Mouse (Mus musculus) spleen, adult 2 months (tissue): Measurements from ENCODE around the gene Mov10. TPM values are rescaled to one million over a fixed set of nuclear protein-coding genes. Genes with fewer than 3 reads are reported as not detected.
"Not testable (repeated sequence)": the region's sequence is repeated elsewhere in the genome, so short reads cannot be mapped to it uniquely, and the experiment has no call there.

Experiments
- DNase-seq, 2 experiments: peaks; one replicate each; pipeline versions ENCODE4 v3.0.0 to v3.0.0-alpha.2; 2012 to 2021; ENCODE audit warnings: low spot score in 2 of 2, low read depth in 1 of 2
- H3K27ac ChIP-seq: fragments of 200-500 bp; 2 replicates; pipeline ENCODE4 v1.5.1; 2012; ENCODE audit warnings: low read length, inconsistent platforms; ENCODE audit not compliant: insufficient read depth
- H3K27me3 ChIP-seq: fragments of 200-500 bp; 2 replicates; pipeline ENCODE4 v1.6.1; 2012; ENCODE audit warnings: mild to moderate bottlenecking, moderate library complexity, low read length, inconsistent platforms; ENCODE audit not compliant: control insufficient read depth, insufficient read depth
- H3K36me3 ChIP-seq: fragments of 200-500 bp; 2 replicates; pipeline ENCODE4 v1.6.1; 2012; ENCODE audit warnings: mild to moderate bottlenecking, low read length, inconsistent platforms; ENCODE audit not compliant: control insufficient read depth, insufficient read depth
- H3K4me1 ChIP-seq: fragments of 200-500 bp; 2 replicates; pipeline ENCODE4 v1.6.1; 2011; ENCODE audit warnings: inconsistent platforms; ENCODE audit not compliant: control insufficient read depth, insufficient read depth, insufficient read length
- H3K4me3 ChIP-seq: fragments of 200-500 bp; 2 replicates; pipeline ENCODE4 v1.5.1; 2011; ENCODE audit warnings: mild to moderate bottlenecking, inconsistent platforms; ENCODE audit not compliant: insufficient read depth, insufficient read length; ENCODE audit errors: extremely low read depth
- CTCF ChIP-seq: fragments of 200-500 bp; IDR thresholded peaks from 2 replicates; pipeline ENCODE4 v1.5.1; 2011; ENCODE audit warnings: mild to moderate bottlenecking, inconsistent platforms; ENCODE audit not compliant: insufficient read depth, insufficient read length, insufficient replicate concordance; ENCODE audit errors: extremely low read depth
- POLR2A ChIP-seq: fragments of 200-500 bp; IDR thresholded peaks from 2 replicates; pipeline ENCODE4 v1.6.1; 2011; ENCODE audit warnings: low read depth, low read length, inconsistent platforms
- WGBS: fragments of 180-500 bp; shearing (Covaris S2); methylation state at CpG from one replicate; pipeline ENCODE4 v1.1.7; 2018; 5-methylcytosine and 5-hydroxymethylcytosine counted together
- polyA plus RNA-seq: library from polyadenylated mRNA; depleted of rRNA; stranded (reverse); fragments of >200 nt; gene quantifications from 2 replicates; pipeline ENCODE4 v1.2.3, GENCODE M21; 2012; rRNA removed

The Mov10 gene
- 13.5 and 15.1 TPM in 2 replicates for polyA plus RNA-seq

GRCm38 (mm10) chr3:104817991-104818748 lies at the start of gene Mov10:
Gene Mov10, minus strand, starts transcription at chr3:104818563.
- under 1% methylated on average over 39 of the region's 40 CpGs for WGBS
- peak in 1 of 2 experiments; percentile 70 for DNase-seq
- peak within 1 kb of the TSS; percentile 84 for H3K27ac ChIP-seq
- TF ChIP-seq CTCF (no peak), POLR2A (no peak)
- no peaks in the 10 kb centered on the region for H3K27me3 ChIP-seq
- H3K4me1 ChIP-seq, result no peaks in the 10 kb centered on the region; the same call in 1 of the 2 replicates
- H3K4me3 ChIP-seq, result peak within 1 kb of the TSS; percentile 93
- peaks cover 7% of the 10 kb centered on the region; the same call in 1 of the 2 replicates for H3K36me3 ChIP-seq

GRCm38 (mm10) chr3:104866674-104867073 lies 48.3 kb upstream of the Mov10 start:
- H3K4me3 ChIP-seq, H3K36me3 ChIP-seq, H3K4me1 ChIP-seq, H3K27me3 ChIP-seq, H3K27ac ChIP-seq, DNase-seq: not testable (repeated sequence)

GRCm38 (mm10) chr3:104865341-104865788 lies 47.0 kb upstream of the Mov10 start:
- Histone ChIP-seq H3K27ac (peak overlapping the region; percentile 99), H3K4me3 (peak overlapping the region; percentile 87), H3K36me3 (no peaks in the 10 kb centered on the region; the same call in 1 of the 2 replicates), H3K27me3 (no peaks in the 10 kb centered on the region), H3K4me1 (peaks cover 12% of the 10 kb centered on the region)
- peak; percentile 66 to 72 for DNase-seq
- TF ChIP-seq POLR2A, result peak; percentile 6; the same call in 1 of the 2 replicates
- no peak for TF ChIP-seq CTCF
- WGBS, result under 1% methylated on average over 12 of the region's 12 CpGs

- no peak for TF ChIP-seq CTCF
- no peak for TF ChIP-seq POLR2A
- WGBS, result under 1% methylated on average over 48 of the region's 48 CpGs
- no peaks in the 10 kb centered on the region for H3K27me3 ChIP-seq
- no peaks in the 10 kb centered on the region for H3K36me3 ChIP-seq
- H3K27ac ChIP-seq, result peak overlapping the region; percentile 99
- H3K4me3 ChIP-seq, result peak overlapping the region; percentile 87
- DNase-seq, result peak; percentile 60 to 76
- H3K4me1 ChIP-seq, result peaks cover 12% of the 10 kb centered on the region
Observed at GRCm38 (mm10) chr3:104864651-104865340, 46.4 kb upstream of the Mov10 start.

GRCm38 (mm10) chr3:104863786-104864650 lies 45.7 kb upstream of the Mov10 start, which contains the start of the genes St7l and Capza1:
Gene St7l, plus strand, starts transcription at chr3:104864005.
Gene Capza1, minus strand, starts transcription at chr3:104864505.
- Histone ChIP-seq H3K27ac (peak within 1 kb of the TSS; percentile 99), H3K27me3 (no peaks in the 10 kb centered on the region), H3K36me3 (no peaks in the 10 kb centered on the region), H3K4me1 (peaks cover 12% of the 10 kb centered on the region), H3K4me3 (peak within 1 kb of the TSS; percentile 87)
- WGBS, result under 1% methylated on average over 43 of the region's 43 CpGs
- TF ChIP-seq CTCF (no peak), POLR2A (peak; percentile 95)
- DNase-seq, result peak; percentile 71 to 87

GRCm38 (mm10) chr3:104858560-104858959 lies 40.2 kb upstream of the Mov10 start:
- H3K27me3 ChIP-seq, result no peaks in the 10 kb centered on the region
- H3K36me3 ChIP-seq, result peaks cover 4% of the 10 kb centered on the region
- no peak for DNase-seq
- H3K4me1 ChIP-seq, result peaks cover 19% of the 10 kb centered on the region
- WGBS, result 85% methylated on average over 1 of the region's 1 CpGs
- H3K27ac ChIP-seq, result peak overlapping the region; percentile 38; the same call in 1 of the 2 replicates
- TF ChIP-seq POLR2A, result no peak
- no peak for TF ChIP-seq CTCF
- H3K4me3 ChIP-seq, result no peak overlapping the region; the same call in 1 of the 2 replicates
